Mouse (Mus musculus): ENCODE data around the gene Itm2b. TPM values are rescaled to one million over a fixed set of nuclear protein-coding genes. Genes with fewer than 3 reads are reported as not detected.

Gene Itm2b
- polyA plus RNA-seq, 1 experiment from 2014 or later = 399 TPM

GRCm38 (mm10) chr14:73354700-73355099, 30.4 kb downstream of the Itm2b start:
- H3K36me3 ChIP-seq = peaks cover 45% of the 10 kb centered on the region
- no peak overlapping the region for H3K9ac ChIP-seq
- peaks cover 4% of the 10 kb centered on the region; the same call in 1 of the 2 replicates for H3K4me1 ChIP-seq
- no peak overlapping the region for H3K4me3 ChIP-seq
- 74% methylated on average over 8 of the region's 8 CpGs for WGBS (ENCODE audit: insufficient replicate concordance)
- no peak overlapping the region for H3K27ac ChIP-seq
- H3K27me3 ChIP-seq (replicated peaks) = no peaks in the 10 kb centered on the region
- no peak overlapping the region for H3K4me2 ChIP-seq
- H3K9me3 ChIP-seq (replicated peaks) = peaks cover 6% of the 10 kb centered on the region; the same call in 1 of the 2 replicates
- no peak for ATAC-seq

GRCm38 (mm10) chr14:73351118-73351517, 34.0 kb downstream of the Itm2b start:
- Histone ChIP-seq H3K36me3 (peaks cover 9% of the 10 kb centered on the region), H3K9ac (no peak overlapping the region), H3K4me3 (no peak overlapping the region), H3K4me1 (peaks cover 6% of the 10 kb centered on the region; the same call in 1 of the 2 replicates), H3K27ac (no peak overlapping the region), H3K9me3 (replicated peaks) (no peaks in the 10 kb centered on the region), H3K27me3 (replicated peaks) (no peaks in the 10 kb centered on the region), H3K4me2 (no peak overlapping the region)
- WGBS (ENCODE audit: insufficient replicate concordance) = 78% methylated on average over 5 of the region's 5 CpGs
- ATAC-seq = no peak

- no peak overlapping the region for H3K27ac ChIP-seq
- ATAC-seq = no peak
- H3K9ac ChIP-seq = no peak overlapping the region
- H3K4me1 ChIP-seq = peaks cover 6% of the 10 kb centered on the region; the same call in 1 of the 2 replicates
- no peak overlapping the region for H3K4me3 ChIP-seq
- H3K36me3 ChIP-seq = no peaks in the 10 kb centered on the region; the same call in 1 of the 2 replicates
- no peak overlapping the region for H3K4me2 ChIP-seq
- H3K9me3 ChIP-seq (replicated peaks) = no peaks in the 10 kb centered on the region
- WGBS (ENCODE audit: insufficient replicate concordance) = 43% methylated on average over 1 of the region's 1 CpGs
- H3K27me3 ChIP-seq (replicated peaks) = no peaks in the 10 kb centered on the region
Observed at GRCm38 (mm10) chr14:73350029-73350428, 35.1 kb downstream of the Itm2b start.

GRCm38 (mm10) chr14:73349061-73349670, 35.9 kb downstream of the Itm2b start:
- Histone ChIP-seq H3K4me2 (no peak overlapping the region), H3K4me3 (no peak overlapping the region), H3K27ac (no peak overlapping the region), H3K4me1 (peaks cover 6% of the 10 kb centered on the region; the same call in 1 of the 2 replicates), H3K9ac (no peak overlapping the region), H3K27me3 (replicated peaks) (no peaks in the 10 kb centered on the region), H3K9me3 (replicated peaks) (no peaks in the 10 kb centered on the region), H3K36me3 (no peaks in the 10 kb centered on the region; the same call in 1 of the 2 replicates)
- 50% methylated on average over 7 of the region's 7 CpGs for WGBS (ENCODE audit: insufficient replicate concordance)
- no peak for ATAC-seq

DNA sequence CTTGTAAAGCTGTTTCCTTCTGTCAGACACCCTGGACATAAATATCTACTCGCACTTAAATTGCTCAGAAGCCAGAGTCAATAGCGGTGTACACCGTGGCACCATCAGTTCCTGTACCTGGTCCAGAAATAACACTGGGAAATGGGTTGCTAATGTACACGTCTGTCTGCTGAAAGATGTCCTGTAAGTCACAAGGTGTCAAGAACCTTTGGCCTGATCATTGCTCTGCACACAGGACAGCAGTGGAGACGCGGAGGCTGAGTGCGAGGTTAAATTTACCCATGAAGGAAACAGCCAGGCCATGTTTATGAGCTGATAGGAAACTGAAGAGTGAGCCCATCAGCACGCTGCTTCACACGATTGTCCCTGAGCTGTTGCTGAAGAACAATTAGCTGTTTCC, 37.8 kb downstream of the Itm2b start:
- 0 out of 2 replicates have a peak, but pooled peaks have one; percentile 27 for ATAC-seq

GRCm38 (mm10) chr14:73345614-73346013, 39.5 kb downstream of the Itm2b start:
- Histone ChIP-seq H3K4me1 (peaks cover 6% of the 10 kb centered on the region; the same call in 1 of the 2 replicates), H3K4me2 (no peak overlapping the region), H3K27me3 (replicated peaks) (no peaks in the 10 kb centered on the region), H3K27ac (no peak overlapping the region), H3K9me3 (replicated peaks) (no peaks in the 10 kb centered on the region), H3K9ac (no peak overlapping the region), H3K36me3 (no peaks in the 10 kb centered on the region), H3K4me3 (no peak overlapping the region)
- 89% methylated on average over 4 of the region's 4 CpGs for WGBS (ENCODE audit: insufficient replicate concordance)
- ATAC-seq = no peak

More for the DNA sequence above, 37.8 kb downstream of the Itm2b start:
- 31% methylated on average over 9 of the region's 9 CpGs for WGBS (ENCODE audit: insufficient replicate concordance)
- H3K27me3 ChIP-seq (replicated peaks) = no peaks in the 10 kb centered on the region
- no peak overlapping the region for H3K4me2 ChIP-seq
- H3K27ac ChIP-seq = peak overlapping the region; percentile 40; the same call in 1 of the 2 replicates
- H3K4me3 ChIP-seq = no peak overlapping the region
- peaks cover 6% of the 10 kb centered on the region; the same call in 1 of the 2 replicates for H3K4me1 ChIP-seq
- no peaks in the 10 kb centered on the region for H3K9me3 ChIP-seq (replicated peaks)
- no peaks in the 10 kb centered on the region for H3K36me3 ChIP-seq
- H3K9ac ChIP-seq = no peak overlapping the region

DNA sequence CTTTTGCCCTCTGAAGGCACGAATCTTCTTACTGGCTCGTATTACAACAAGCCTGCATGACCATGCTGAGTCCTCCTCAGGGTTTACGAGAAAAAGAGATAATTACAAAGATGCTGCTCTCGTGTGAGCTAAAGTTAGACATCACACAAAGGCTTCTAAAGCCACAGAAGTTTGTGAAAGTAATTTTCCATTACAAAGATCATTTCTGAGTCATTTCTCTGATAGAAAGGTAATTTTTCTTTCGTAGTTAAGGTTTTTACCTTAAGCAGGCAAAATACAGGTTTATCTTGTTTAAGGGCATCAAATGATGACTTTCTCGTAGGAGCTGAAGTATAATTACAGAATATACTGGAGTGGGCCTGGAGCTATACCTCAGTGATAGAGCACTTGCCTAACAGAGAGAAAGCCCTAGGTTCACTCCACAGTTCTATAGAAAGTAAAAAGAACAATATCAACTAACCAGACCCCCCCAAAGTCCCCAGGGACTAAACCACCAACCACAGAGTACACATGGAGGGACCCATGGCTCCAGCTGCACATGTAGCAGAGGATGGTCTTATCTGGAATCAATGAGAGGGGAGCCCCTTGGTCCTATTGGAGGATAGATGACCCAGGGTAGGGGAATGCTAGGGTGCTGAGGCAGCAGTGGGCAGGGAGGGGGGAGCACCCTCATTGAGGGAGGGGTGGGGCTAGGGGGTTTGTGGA, 44.9 kb downstream of the Itm2b start:
- no peak overlapping the region for H3K4me2 ChIP-seq
- 59% methylated on average over 6 of the region's 6 CpGs for WGBS (ENCODE audit: insufficient replicate concordance)
- no peaks in the 10 kb centered on the region for H3K36me3 ChIP-seq
- no peak overlapping the region for H3K9ac ChIP-seq
- no peak for ATAC-seq
- no peaks in the 10 kb centered on the region for H3K4me1 ChIP-seq
- no peak overlapping the region for H3K27ac ChIP-seq
- H3K4me3 ChIP-seq = no peak overlapping the region
- H3K27me3 ChIP-seq (replicated peaks) = 0 out of 2 replicates have a peak, but pooled peaks cover 1% of the 10 kb centered on the region
- H3K9me3 ChIP-seq (replicated peaks) = no peaks in the 10 kb centered on the region

- Histone ChIP-seq H3K36me3 (no peaks in the 10 kb centered on the region), H3K4me1 (no peaks in the 10 kb centered on the region), H3K4me3 (no peak overlapping the region), H3K9ac (no peak overlapping the region), H3K9me3 (replicated peaks) (no peaks in the 10 kb centered on the region), H3K27ac (no peak overlapping the region), H3K4me2 (no peak overlapping the region), H3K27me3 (replicated peaks) (0 out of 2 replicates have a peak, but pooled peaks cover 4% of the 10 kb centered on the region)
- WGBS (ENCODE audit: insufficient replicate concordance) = 24% methylated on average over 3 of the region's 3 CpGs
- ATAC-seq = no peak
Observed at GRCm38 (mm10) chr14:73339615-73340014, 45.5 kb downstream of the Itm2b start.

GRCm38 (mm10) chr14:73336316-73337080, 48.6 kb downstream of the Itm2b start:
- no peak overlapping the region for H3K27ac ChIP-seq
- no peaks in the 10 kb centered on the region for H3K36me3 ChIP-seq
- H3K4me1 ChIP-seq = peaks cover 5% of the 10 kb centered on the region; the same call in 1 of the 2 replicates
- H3K4me3 ChIP-seq = no peak overlapping the region
- WGBS (ENCODE audit: insufficient replicate concordance) = 56% methylated on average over 6 of the region's 6 CpGs
- H3K9ac ChIP-seq = no peak overlapping the region
- H3K9me3 ChIP-seq (replicated peaks) = no peaks in the 10 kb centered on the region
- no peak for ATAC-seq
- no peak overlapping the region for H3K4me2 ChIP-seq
- 0 out of 2 replicates have a peak, but pooled peaks cover 4% of the 10 kb centered on the region for H3K27me3 ChIP-seq (replicated peaks)

DNA sequence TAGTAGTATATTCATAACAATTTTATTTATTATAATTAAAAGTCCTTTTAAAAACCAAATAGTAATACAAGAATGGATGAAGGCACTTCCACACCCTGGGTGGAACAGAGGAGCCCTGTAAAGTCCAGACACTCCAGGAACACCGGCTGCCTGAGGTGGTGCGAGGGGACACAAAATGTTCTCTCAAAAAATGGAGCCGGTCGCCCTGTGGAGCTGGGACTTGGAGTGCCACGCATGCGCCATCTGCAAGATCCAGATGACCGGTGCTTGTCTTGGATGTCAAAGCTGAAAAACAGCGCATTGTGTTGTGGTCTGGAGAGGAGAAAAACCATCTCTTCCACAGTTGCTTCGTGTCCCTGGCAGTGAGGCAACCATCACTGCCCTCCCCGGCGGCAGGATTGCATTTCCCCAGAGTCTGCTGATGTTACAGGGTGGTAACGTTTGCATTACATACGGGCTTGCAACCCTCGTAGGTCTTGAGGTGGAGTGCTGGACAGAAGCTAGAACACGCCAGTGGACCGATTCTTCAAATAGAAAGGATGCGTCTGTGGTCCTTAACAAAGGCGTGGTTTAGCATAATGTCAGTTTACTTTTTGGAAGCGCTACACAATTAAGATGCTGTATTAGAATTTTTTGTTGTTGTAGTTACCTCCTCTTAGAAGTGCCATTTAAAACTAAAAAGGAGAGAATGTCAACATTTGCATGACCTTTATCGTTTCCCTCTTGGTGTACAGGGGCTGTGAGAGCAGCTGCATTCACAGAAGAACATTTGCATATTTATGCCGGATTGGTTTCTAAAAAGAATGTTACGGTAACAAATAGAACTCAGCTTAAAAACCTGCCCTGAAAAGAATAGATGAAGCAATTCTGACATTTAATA, 49.9 kb downstream of the Itm2b start:
- H3K36me3 ChIP-seq = no peaks in the 10 kb centered on the region
- H3K9me3 ChIP-seq (replicated peaks) = no peaks in the 10 kb centered on the region
- H3K27ac ChIP-seq = no peak overlapping the region
- ATAC-seq = no peak
- H3K4me1 ChIP-seq = peaks cover 5% of the 10 kb centered on the region; the same call in 1 of the 2 replicates
- H3K27me3 ChIP-seq (replicated peaks) = 0 out of 2 replicates have a peak, but pooled peaks cover 4% of the 10 kb centered on the region
- 72% methylated on average over 22 of the region's 22 CpGs for WGBS (ENCODE audit: insufficient replicate concordance)
- H3K9ac ChIP-seq = no peak overlapping the region
- H3K4me3 ChIP-seq = no peak overlapping the region
- no peak overlapping the region for H3K4me2 ChIP-seq

DNA sequence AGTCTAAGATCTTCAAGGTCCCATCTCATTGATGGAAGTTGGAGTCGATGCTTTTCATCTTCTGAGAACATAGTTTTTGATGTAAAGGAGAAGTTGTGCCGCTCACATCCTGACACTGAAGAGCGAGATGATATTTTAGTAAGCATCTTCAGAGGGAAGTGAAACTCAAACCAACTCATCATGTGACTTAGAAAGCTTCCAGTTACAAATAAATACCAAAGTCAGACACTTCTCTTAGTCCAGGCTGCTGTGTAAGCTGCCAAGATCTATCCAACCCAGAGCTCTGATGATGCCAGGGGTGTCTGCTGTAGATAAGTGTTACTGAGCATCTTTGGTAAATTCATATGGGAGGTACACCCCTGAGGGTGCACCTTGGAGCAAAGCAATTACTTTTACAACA, 51.2 kb downstream of the Itm2b start:
- H3K9ac ChIP-seq = no peak overlapping the region
- H3K4me2 ChIP-seq = no peak overlapping the region
- WGBS (ENCODE audit: insufficient replicate concordance) = 55% methylated on average over 3 of the region's 3 CpGs
- no peak for ATAC-seq
- H3K4me1 ChIP-seq = peaks cover 5% of the 10 kb centered on the region; the same call in 1 of the 2 replicates
- H3K27ac ChIP-seq = no peak overlapping the region
- H3K27me3 ChIP-seq (replicated peaks) = 0 out of 2 replicates have a peak, but pooled peaks cover 4% of the 10 kb centered on the region
- H3K9me3 ChIP-seq (replicated peaks) = no peaks in the 10 kb centered on the region
- H3K36me3 ChIP-seq = no peaks in the 10 kb centered on the region
- H3K4me3 ChIP-seq = no peak overlapping the region

All from liver, embryonic 12.5 days (tissue).